Mouse (Mus musculus) heart, postnatal 0 days (tissue): ENCODE measurements around the gene Stim2.

Experiments
- CTCF ChIP-seq: IDR thresholded peaks from 2 replicates; pipeline ENCODE4 v1.5.1; 2016; ENCODE audit warnings: antibody characterized with exemption, control low read depth, low read depth
- EP300 ChIP-seq: IDR thresholded peaks from 2 replicates; pipeline ENCODE4 v1.6.1; 2016; ENCODE audit warnings: antibody characterized with exemption, low read depth

DNA sequence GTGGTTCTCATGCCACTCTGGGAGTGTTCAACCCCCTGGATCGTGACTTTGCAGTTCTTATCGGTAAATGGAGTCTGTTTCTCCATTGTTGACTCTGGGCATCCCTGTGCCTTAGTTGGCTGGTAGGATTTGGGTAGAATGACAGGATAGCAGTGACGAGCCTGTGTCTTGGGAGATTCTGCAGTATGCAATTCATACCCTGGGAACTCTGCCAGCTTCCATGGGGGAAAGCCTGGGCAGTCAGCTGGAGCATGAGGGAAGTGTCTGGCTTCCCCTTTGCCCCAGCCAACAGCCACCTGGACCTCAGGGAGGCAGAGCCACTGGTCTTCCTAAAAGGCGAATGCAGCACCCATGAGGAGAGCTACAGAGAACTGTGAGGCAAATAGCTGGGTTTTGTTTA lies 165.6 kb downstream of the Stim2 start:
- TF ChIP-seq CTCF: no peak
- no peak for TF ChIP-seq EP300
